Mouse (Mus musculus) adrenal gland, postnatal 4 days (tissue): ENCODE results near the gene Krt17. TPM values are rescaled to one million over a fixed set of nuclear protein-coding genes. Genes with fewer than 3 reads are reported as not detected.
"Not testable (repeated sequence)": the region's sequence is repeated elsewhere in the genome, so short reads cannot be mapped to it uniquely, and the experiment has no call there.

Experiments
- DNase-seq, 2 experiments: peaks; one replicate each; pipeline ENCODE4 v3.0.0; 2021 to 2022; ENCODE audit warnings: low spot score in 2 of 2, mixed read lengths in 2 of 2
- long read RNA-seq, 2 experiments: library from polyadenylated mRNA; stranded (forward); transcript quantifications; one replicate each; pipeline ENCODE4 v2.0.0; 2021
- total RNA-seq, 2 experiments: library from RNA; stranded (reverse); gene quantifications; 2 replicates each; pipeline ENCODE4 v1.2.3; 2021

Krt17 gene
- under 1 TPM; 0.25 to 0.31 TPM for total RNA-seq
- long read RNA-seq, experiment 1, partial matches to known transcripts: 0 of 2 reads
- long read RNA-seq, experiment 1, other reads (novel, unspliced or antisense): 0 of 2 reads
- long read RNA-seq, experiment 2, partial matches to known transcripts: 0 of 1 reads
- long read RNA-seq, experiment 2, other reads (novel, unspliced or antisense): 1 of 1 reads

DNA sequence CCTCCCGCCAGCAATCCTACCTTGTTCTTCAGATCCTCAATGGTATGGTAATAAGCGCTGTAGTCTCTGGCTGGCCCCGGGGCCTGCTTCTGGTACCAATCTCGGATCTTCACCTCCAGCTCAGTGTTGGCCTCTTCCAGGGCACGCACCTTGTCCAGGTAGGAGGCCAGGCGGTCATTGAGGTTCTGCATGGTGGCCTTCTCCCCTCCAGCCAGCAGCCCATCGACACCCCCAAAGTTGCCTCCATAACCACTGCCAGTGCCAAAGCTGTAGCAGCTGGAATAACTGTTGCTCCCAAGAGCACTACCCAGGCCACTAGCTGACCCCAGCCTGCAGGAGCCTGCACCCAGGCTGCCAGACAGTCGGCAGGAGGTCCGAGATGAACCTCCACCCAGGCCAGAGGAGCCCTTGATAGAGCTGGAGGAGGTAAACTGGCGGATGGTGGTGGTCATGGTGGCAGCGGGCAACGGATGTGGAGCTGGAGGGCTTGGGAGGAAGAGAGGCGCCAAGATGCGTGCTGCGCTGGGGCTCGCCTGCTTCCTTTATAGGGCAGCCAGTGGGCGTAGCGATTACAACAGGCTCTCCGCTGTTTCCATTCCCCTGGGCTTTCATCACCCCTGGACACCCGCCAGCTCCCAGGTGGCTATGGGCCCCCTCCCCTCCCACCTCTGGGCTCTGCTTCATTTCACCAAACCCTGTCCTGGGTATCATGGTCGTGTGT is at the start of gene Krt17:
Gene Krt17 (minus strand): TSS at position 516 of the 721 bp plus-strand sequence.
- DNase-seq: no peak

GRCm38 (mm10) chr11:100308672-100309071 is 47.8 kb upstream of the Krt17 start:
- not testable (repeated sequence) for DNase-seq

DNA sequence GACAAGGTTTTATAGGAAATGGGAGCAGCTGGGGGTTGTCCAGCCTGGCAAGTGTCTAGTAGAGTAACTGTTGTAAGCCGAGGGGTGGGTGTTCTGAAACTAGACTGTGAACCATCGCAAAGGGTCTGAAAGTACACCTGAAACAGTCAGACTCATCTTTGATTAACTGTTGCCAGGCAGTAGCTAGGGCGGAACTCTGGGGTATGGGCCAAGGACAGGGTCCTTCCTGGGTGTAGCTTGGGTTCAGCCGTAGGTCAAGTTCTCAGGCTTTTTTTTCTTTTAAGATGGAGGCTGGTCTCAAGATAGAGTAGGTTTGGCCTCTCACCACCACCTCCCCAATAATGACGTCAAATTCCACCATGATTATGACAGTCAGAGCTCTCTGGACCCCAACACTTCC is 47.1 kb upstream of the Krt17 start:
- no peak for DNase-seq

GRCm38 (mm10) chr11:100301292-100301691 is 40.5 kb upstream of the Krt17 start:
- DNase-seq: no peak

DNA sequence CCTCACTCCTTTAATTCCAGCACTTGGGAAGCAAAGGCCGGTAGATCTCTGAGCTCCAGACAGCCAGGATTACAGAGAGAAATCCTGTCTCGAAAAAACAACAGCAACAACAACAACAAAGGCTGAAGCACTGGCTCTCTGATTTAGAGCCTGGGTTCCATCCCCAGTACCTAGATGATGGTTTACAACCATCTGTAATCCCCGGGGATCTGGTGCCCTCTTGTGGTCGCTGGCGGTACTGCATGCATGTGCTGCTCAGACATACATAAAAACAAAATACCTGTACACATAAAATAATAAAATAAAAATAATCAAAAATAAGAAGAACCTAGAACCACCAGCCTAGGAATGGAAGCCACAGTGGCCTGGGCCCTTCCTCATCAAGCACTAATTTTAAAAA is 39.5 kb upstream of the Krt17 start:
- no peak for DNase-seq

- peak; percentile 57 to 59 for DNase-seq
These were observed 37.6 kb upstream of the Krt17 start for GRCm38 (mm10) chr11:100298274-100299036.

GRCm38 (mm10) chr11:100297801-100298200 is 37.0 kb upstream of the Krt17 start:
- no peak for DNase-seq

- DNase-seq: peak; percentile 67 to 68
These were observed 34.5 kb upstream of the Krt17 start for GRCm38 (mm10) chr11:100295308-100295707.

DNA sequence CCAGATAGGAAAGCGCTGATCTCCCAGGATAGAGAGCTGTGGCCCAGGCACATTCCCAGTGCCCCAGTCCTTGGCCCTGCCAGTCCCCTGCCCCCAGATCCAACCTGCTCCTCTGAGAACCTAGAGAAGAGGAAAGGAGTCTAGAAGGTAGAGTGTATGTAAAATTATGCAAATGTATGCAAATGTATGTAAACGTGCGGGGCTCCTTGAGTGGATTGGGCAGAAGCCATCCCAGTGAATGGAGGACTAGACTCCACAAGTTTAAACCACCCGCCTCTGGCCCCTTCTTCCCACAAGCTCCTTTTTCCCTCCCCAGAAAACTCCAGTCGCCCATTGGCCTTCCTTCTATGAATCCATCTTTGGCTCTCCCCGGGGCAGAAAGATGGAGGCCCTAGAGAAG is 32.1 kb upstream of the Krt17 start:
- DNase-seq: no peak

DNA sequence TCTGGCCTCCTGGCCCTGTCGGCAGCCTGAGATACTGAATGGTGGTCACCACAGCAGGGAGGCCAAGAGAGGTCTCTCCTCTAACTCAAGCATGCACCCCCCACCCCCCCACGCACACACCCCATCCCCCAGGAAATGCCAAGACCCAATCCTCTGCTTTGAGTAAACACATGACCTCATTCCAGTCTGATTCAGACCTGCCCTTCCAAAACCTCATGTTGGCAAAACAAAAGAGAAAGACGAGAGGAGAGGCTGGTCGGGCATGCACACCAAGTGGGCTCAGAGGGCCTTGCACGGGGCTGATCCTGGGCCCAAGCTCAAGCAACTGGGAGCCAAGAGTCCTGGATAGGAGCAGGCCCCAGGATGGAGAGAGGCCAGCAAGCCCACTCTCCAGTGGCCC is 29.4 kb upstream of the Krt17 start:
- no peak for DNase-seq

GRCm38 (mm10) chr11:100288942-100289341 is 28.1 kb upstream of the Krt17 start:
- DNase-seq: no peak

DNA sequence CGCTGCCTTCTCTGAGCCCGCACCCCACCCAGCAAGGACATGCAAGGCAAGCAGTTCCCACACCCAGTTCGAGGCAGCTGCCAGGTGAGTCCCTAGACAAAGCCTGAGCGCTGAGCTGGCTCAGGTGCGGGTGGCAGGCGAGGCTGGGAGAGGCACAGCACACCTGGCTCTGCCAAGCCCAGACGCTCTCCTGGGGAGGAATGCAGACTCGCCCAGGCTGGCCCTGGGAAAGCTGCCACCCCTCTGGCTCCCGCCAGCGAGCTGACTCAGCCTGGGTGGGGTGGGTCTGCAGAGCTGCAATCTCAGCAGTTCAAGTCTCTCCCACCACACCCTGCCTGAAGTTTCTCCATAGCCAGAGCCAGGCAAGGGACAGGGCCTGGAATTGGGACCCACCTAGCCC is 26.2 kb upstream of the Krt17 start:
- no peak for DNase-seq

DNA sequence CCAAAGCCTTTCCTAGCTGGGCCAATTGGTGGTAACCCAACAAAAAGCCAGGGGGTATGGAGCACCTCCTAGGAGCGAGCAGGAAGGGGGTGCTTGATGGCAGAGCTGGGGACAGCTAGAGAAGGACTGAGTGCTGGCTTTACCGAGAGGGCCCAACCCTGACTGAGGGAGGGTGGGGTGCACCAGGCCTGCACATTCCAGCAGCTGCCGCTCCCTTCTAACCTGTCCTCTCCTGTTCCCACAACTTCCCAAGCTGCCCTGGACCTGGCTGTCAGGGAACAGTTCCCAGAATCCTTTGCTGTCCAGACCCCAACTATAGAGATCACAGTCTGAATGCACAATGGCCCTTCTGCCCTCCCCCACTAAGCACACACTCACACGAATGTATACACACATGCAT is 24.2 kb upstream of the Krt17 start:
- no peak for DNase-seq

DNA sequence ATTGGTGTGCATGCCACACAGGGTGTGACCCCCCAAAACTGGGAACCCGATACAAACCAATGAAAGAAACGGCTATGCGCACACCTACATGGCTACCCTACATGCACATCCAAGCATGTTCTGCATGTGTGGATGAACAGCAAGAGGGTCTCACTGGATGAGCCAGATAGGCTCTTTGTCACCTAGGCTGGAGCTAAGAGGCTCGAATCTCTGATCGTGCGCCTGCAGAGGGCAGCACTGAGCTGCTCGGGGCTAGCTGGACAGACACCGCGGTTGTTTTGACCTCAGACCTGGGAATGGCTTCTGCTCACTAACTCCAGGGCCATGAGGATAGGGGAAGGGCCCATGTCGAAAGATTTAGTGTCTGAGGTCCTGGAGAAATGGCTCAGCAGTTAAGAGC is 21.7 kb upstream of the Krt17 start:
- DNase-seq: peak; percentile 58 to 67

- peak; percentile 56 to 67 for DNase-seq
These were observed 21.0 kb upstream of the Krt17 start for GRCm38 (mm10) chr11:100281596-100282544.

DNA sequence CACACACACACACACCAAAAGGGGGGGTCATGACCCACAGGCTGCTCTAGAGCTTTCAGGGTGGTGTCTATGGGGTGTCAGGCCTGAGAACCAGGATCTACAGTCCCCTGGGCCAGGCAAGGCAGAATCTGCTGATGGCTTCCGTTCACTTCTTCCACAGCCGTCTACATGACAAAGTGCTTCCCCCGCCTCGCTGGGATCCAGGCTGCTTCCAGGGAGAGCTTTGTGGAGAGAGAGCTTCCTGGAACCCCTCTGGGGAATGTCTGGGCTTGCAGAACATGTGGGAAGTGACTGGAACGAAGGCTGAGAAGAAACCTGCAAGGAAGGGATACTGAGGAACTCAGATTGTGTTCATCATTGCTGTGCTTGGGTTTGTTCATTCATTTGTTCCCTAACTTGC is 17.9 kb upstream of the Krt17 start:
- no peak for DNase-seq

GRCm38 (mm10) chr11:100277726-100278480 is 17.1 kb upstream of the Krt17 start:
- no peak for DNase-seq

DNA sequence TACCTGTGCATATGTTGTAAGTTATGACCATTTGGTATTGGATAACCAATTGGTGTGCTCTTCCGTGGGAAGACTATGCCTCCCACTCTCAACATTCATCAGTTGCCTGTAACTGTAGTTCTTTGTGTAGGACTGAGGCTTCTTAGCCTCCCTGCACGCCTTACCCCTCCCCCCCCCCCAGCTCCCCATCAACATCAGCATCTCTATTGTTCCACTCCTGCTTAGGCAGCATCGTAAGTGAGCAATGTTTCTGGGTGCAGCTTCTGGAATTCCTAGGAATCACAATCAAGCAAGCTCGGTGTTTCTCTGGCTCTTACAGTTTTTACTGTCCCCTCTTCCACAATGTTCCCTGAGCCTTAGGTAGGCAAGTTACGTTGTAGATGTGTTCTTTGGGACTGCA is 14.6 kb upstream of the Krt17 start:
- DNase-seq: no peak

- no peak for DNase-seq
These were observed 13.9 kb upstream of the Krt17 start for GRCm38 (mm10) chr11:100274719-100275118.

DNA sequence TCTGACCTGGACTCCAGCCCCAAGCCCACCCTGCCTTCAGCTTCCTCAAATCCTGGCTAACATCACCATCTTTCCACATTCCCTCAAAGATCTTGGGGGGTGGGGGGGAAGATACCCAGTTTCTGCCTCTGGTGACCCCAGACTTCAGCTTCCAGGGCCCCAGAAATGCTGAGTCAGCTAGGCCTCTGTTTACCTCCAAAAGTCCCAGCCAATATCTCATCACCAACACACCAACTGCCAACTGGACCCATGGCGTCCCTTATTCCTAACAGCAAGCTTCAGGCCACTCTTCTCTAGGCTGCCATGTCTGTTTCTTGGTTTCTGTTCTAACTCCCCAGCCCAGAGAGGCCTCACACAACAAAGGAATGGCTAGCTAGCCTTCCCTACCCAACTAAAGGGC is 11.0 kb upstream of the Krt17 start:
- no peak for DNase-seq
